Mouse (Mus musculus): ENCODE measurements around the gene Peak1.

DNA sequence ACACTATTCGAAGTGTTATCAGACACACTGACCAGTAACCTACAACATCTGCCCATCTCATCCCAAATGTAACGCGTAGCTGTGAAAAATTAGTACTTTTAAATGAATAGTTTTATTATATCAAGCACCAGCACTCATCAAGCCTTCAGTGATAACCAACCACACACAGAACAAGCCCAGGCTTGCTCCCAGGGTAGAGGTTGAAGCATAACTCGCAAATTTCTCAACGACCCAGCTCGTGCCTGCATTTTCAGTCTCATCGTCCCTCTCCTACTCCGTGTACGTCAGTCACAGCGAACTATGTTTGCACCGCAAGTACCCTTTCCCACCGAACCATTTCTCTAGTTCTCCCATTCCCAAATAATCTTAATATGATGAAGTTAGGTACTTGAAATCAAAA lies 83.5 kb downstream of the Peak1 start:
- TF ChIP-seq CTCF (IDR thresholded peaks at IDR 0.05; ENCODE audit: borderline replicate concordance, insufficient read depth, low read length) (no peak), POLR2A (IDR thresholded peaks at IDR 0.05; ENCODE audit: low read depth, low read length) (no peak)

All from embryonic fibroblast, embryonic 13.5 days (primary cell).